Mouse (Mus musculus): ENCODE measurements around the gene Sf3b1.
"Not testable (repeated sequence)": the region's sequence is repeated elsewhere in the genome, so short reads cannot be mapped to it uniquely, and the experiment has no call there.

The Sf3b1 gene

DNA sequence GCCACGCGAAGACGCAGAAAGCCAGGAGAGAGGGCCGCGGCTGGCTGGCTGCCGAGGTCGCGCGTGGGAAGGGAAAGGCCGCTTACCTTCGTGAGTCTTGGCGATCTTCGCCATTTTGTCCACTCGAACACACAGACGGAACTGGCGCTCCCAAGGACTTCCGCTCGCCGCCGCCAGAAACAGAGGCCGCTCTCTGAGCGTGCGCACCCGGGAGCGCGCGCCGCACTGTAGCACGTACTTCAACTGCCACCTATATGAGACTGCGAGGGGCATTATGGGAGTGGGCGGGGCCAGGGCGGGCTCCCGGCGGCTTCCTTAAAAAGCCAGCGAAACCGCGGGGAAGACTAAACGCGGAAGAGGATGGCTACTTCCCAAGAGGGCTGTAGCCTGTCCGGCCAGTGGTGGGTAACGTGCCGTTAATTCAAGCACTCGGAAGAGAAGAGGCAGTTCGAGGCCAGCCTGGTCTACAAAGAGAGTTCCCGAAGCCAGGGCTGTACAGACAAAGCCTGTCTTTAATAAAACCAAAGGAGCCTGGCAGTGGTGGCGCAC, at the start of gene Sf3b1:
Gene Sf3b1, minus strand, starts transcription at position 229 of the 549 bp plus-strand sequence.
- DNase-seq (ENCODE audit: low read depth): peak; percentile 97

DNA sequence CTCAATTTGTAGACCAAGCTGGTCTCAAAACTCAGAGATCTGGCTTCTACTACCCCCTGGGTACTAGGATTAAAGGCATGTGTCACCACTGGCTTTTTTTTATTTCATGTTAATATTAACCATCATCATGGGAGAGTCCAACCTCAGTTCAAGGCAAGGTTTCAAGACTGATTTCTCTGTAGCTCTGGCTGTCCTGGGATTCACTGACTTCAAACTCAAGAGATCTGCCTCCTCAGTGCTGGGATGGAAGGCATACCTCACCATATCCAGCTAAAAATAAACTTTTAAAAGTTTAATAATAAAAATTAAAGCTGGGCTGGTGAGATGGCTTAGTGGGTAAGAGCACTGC, 49.1 kb upstream of the Sf3b1 start:
- no peak for DNase-seq (ENCODE audit: low read depth)

DNA sequence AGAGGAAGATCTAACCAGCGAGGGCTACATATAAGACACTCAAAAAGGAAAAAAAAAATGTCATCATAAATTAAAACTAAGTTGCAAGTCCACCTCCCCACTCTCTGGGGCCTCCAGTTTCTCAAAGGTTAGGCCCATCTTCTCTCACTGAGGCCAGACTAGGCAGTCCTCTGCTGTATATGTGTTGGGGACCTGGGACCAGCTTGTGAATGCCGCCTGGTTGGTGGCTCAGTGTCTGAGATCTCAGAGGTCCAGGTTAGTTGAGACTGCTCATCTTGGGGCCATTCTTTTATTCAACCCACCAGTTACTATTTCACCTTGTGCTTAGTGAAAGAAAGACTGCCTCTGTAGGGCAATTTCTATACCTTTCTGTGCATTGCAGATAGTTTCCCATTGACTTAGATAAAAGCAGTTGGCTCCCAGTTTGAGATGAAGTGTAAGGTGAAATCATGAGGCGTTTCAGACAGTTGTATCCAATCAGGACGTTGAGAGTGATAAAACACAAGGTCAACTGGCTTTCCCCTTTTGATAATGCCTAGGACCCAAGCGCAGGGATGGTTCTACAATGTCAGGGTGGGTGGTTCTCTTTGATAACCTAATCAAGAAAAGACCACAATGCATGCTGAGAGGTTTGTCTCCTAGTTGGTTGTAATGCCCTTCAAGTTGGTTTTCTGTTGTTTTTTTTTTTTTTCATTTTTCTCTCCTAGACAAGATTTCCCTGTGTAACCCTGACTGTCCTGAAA, 48.5 kb upstream of the Sf3b1 start:
- DNase-seq (ENCODE audit: low read depth): no peak

GRCm38 (mm10) chr1:55074757-55075156, 47.5 kb upstream of the Sf3b1 start:
- no peak for DNase-seq (ENCODE audit: low read depth)

DNA sequence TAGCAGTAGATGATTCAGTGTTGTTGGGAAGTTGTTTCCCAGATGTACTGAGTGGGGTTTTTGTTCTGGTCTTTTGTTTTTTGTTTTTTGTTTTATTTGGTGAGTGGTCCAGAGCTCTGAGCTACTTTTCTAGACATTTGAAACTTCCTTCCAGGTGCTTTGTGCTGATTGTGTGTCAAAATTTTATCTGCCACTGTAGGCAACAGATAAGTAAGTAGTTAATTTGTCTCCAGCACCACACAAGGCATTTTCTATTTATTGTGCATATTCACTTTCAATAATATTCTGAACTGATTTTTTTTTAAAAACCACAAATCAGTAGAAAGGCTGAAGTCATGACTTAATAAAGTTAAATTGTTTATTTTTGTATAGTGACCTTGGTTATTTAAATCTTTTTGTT, 45.0 kb upstream of the Sf3b1 start:
- not testable (repeated sequence) for DNase-seq (ENCODE audit: low read depth)

GRCm38 (mm10) chr1:55061772-55062171, 34.5 kb upstream of the Sf3b1 start:
- no peak for DNase-seq (ENCODE audit: low read depth)

DNA sequence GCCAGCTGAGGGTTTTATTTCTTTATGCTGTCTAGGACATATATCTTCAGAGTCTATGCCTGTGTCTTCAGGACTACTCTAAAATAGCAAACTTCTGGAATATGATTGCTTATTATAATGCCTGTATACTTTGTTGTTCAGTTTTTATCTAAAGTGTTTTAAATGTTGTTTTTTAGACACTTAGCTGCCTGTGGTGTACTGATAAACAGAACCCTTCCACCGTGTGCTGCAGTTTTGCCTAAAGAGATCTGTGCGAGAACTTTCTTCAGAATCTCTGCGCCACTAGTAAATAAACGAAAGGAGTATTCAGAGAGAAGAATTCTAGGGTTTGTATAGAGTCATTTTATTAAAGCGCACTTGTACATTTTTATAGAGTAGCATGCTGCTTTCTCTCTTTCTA, 33.8 kb upstream of the Sf3b1 start:
- no peak for DNase-seq (ENCODE audit: low read depth)

GRCm38 (mm10) chr1:55058383-55058782, 31.1 kb upstream of the Sf3b1 start:
- not testable (repeated sequence) for DNase-seq (ENCODE audit: low read depth)

DNA sequence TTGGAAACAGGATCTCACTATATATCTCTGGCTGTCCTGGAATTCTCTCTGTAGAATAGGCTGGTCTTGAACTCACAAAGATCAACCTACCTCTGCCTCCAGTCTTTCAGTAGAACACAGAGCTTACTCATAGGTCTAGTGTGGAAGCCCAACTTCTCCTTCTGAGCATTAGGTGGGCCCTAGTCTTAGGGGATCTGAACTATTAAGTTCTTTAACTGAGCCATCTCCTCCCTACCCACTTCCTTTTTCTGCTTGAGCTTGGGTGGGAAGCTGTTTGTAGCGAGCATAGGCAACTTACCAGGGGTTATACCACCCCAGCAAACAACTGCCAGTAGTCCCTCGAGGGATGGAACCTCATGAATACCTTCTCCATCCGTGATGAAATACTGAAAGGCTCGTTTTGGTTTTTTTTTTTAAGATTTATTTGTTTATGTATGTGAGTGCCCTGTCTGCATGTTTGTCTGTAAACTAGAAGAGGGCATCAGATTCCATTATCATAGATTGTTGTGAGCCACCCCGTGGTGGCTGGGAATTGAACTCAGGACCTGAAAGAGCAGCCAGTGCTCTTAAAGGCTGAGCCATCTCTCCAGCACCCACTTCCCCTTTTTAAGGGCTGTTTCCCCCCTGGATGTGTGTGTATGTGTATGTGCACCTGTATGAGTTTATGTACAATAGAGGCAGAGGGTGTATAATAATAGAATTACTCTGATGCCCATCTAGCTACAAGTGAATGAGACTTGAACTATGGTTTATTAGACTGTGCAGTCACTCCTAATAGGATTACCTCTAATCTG, 28.2 kb upstream of the Sf3b1 start:
- DNase-seq (ENCODE audit: low read depth): no peak

- peak; percentile 30 for DNase-seq (ENCODE audit: low read depth)
Observed at GRCm38 (mm10) chr1:55053596-55053995, 26.3 kb upstream of the Sf3b1 start.

DNA sequence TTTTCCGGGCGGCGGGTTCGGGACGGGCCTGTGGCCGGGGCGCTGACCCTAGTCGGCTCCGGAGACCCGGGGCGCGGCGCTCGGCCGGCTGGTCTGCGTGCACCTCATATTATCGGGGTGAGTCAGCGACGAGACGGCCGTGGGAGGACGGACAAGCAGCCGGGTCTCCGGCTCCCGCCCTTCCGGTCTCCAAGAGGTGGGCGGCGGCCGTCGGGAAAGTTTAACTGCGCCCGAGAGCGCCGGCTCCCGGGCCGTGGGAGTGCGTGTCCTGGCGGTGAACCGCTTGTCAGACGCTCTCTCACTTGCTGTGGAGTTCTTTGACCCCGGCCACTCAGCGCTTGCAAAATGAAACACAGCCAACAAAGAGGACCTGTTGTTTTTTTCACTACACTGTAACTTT, 25.7 kb upstream of the Sf3b1 start:
- peak; percentile 69 for DNase-seq (ENCODE audit: low read depth)

- peak; percentile 99 for DNase-seq (ENCODE audit: low read depth)
Observed at GRCm38 (mm10) chr1:55052355-55052953, 25.2 kb upstream of the Sf3b1 start, which contains the start of gene Coq10b. Coq10b (plus strand) TSS chr1:55052770.

GRCm38 (mm10) chr1:55051671-55052070, 24.4 kb upstream of the Sf3b1 start:
- DNase-seq (ENCODE audit: low read depth): peak; percentile 41

- DNase-seq (ENCODE audit: low read depth): no peak
Observed at GRCm38 (mm10) chr1:55048841-55049587, 21.7 kb upstream of the Sf3b1 start.

DNA sequence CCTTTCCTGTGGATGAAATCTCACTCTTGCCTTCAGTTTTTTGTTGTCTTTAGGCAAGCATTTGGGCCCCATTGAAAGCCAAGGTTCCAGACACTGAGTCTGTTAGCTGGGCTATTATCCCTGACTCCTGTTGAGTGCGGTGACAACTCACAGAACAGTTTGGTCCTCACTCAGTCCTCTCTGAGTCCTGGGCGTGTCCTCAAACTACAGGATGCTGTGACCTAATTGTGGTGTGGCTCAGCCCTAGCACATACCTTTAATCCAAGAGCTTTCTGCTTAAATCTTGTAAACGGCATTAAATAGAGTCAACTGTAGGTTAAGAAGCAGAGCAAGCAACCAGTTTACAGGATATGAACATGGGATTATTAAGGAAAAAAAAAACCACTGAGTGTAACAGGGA, 15.9 kb upstream of the Sf3b1 start:
- DNase-seq (ENCODE audit: low read depth): peak; percentile 59

DNA sequence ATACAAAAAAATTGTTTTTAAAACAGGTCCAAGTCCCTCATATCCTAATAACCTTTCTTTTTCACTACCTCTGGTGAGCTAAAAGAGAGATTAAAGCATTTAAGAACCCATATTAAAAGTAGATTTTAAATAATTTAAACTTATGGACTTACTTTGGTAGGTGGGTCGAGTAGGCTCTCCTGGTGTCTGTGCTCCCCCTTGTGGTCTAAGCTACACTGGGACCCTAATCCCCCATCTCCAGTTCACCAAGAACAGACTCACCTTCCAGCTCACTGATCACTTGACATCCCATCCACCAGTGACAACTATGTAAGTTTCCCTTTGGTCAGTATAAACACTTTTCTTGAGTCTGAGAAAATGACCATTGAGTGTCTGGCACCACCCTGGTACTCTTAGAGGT, 15.0 kb upstream of the Sf3b1 start:
- peak; percentile 67 for DNase-seq (ENCODE audit: low read depth)

DNA sequence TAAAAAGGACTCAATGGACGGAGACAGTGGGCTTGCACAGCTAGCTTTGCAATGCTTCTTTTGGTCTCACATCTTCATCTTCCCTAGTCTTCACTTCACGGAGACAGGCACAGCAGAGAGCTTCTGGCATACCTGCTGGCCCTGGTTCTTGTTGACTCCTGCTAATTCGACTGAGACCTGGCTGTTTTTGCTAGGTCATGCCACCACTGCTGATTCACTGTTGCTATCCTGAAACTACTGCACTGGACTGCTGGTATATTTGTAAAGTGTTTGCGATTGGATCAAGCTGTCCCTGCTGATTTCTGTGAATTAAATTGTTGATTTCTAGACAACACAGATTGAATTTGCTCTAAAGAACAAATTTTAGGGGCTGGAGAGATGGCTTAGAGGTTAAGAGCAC, 14.4 kb upstream of the Sf3b1 start:
- DNase-seq (ENCODE audit: low read depth): no peak

GRCm38 (mm10) chr1:55039944-55040343, 12.7 kb upstream of the Sf3b1 start:
- no peak for DNase-seq (ENCODE audit: low read depth)

- peak; percentile 49 for DNase-seq (ENCODE audit: low read depth)
Observed at GRCm38 (mm10) chr1:55031026-55031779, 3.9 kb upstream of the Sf3b1 start.

GRCm38 (mm10) chr1:55029446-55029845, 2.2 kb upstream of the Sf3b1 start:
- peak; percentile 47 for DNase-seq (ENCODE audit: low read depth)
